In the genomic region with DNA sequence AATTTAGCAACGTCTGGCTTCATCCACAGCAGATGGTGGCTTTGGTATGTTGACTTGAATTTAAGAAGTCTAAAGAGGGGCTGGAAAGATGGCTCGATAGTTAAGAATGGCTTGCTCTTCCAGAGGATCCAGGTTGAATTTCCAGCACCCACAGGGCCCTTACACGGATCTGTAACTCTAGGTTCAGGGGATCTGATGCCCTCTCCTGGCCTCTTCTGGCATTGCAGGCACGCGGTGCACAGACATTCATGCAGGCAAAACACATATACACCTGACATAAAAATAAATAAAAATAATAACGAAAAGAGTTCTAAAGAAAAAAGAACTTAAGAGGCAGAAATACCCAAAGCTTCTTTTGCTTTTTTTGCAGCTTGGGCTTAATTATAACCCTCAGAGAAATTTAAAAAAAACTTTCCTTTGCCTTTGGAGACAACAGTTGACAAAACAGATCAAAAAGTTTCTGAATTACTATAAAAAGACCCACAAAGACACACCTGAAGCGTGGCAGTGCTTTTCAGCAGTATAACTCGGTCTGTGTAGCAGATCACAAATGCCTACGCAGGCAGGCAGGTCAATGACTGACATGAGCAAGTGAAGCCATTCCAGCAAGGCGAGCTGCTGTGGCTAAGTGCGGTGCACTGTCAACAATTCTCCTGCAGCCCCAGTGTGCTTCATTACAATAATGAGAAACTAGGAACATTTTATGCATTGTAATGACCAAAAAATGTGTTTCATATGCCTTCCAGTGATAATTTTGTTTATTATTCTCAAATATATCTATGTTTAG, we compare ENCODE assay signal across 14 mouse cellular contexts.
DNase-seq lines count a peak whose midpoint lies in the region; ATAC-seq and TF ChIP-seq lines count a peak whose summit lies in the region.
"Had no signal": no experiment of that assay in that cellular context is flagged by ENCODE, and none has a peak within 500 bp of the region (broad histone marks: within the 10 kb centered on the region; RNA-seq: fewer than 3 reads in every experiment).

No protein-coding gene starts in this region.

- no peaks in the 10 kb centered on the region for H3K79me2 ChIP-seq in MEL (ENCODE audit: control insufficient read depth, insufficient read depth, low read length, poor library complexity)

- H3K9me3 ChIP-seq in lung, embryonic 14.5 days (ENCODE audit: low read depth, low read length) = no peaks in the 10 kb centered on the region
- H3K9me3 ChIP-seq in MEL (replicated peaks; ENCODE audit: insufficient read depth, low read length) = no peaks in the 10 kb centered on the region
- H3K9me3 ChIP-seq in liver, embryonic 15.5 days (replicated peaks) = no peaks in the 10 kb centered on the region
- H3K9me3 ChIP-seq: embryonic facial prominence, embryonic 13.5 days; limb, embryonic 15.5 days; midbrain, embryonic 15.5 days had no signal

- no peak overlapping the region for H3K4me2 ChIP-seq in lung, embryonic 14.5 days
- H3K4me2 ChIP-seq in liver, embryonic 15.5 days = no peak overlapping the region
- H3K4me2 ChIP-seq: embryonic facial prominence, embryonic 13.5 days; limb, embryonic 15.5 days; midbrain, embryonic 15.5 days had no signal

- TF ChIP-seq RAD21 in MEL (IDR thresholded peaks at IDR 0.05; ENCODE audit: low read depth, low read length) = peak; percentile 35

- 0 out of 2 replicates have a peak, but pooled peaks cover 3% of the 10 kb centered on the region for H3K4me1 ChIP-seq in lung, embryonic 14.5 days (ENCODE audit: insufficient read depth)
- H3K4me1 ChIP-seq in MEL (ENCODE audit: control insufficient read depth in 1 of 2, insufficient read depth in 2 of 2, low read length in 2 of 2) = peaks cover 17 to 39% of the 10 kb centered on the region in 2 experiments
- H3K4me1 ChIP-seq in liver, embryonic 15.5 days (replicated peaks) = peaks cover 79% of the 10 kb centered on the region
- H3K4me1 ChIP-seq: limb, embryonic 15.5 days; midbrain, embryonic 15.5 days had no signal

- TF ChIP-seq POLR2A in MEL (IDR thresholded peaks at IDR 0.05; ENCODE audit: control insufficient read depth in 1 of 2, insufficient read depth in 1 of 2, low read depth in 1 of 2, low read length in 2 of 2, poor library complexity in 1 of 2) = no peak

- no peak for ATAC-seq in lung, embryonic 14.5 days (ENCODE audit: insufficient read depth)
- ATAC-seq in liver, embryonic 15.5 days (ENCODE audit: insufficient read depth) = no peak
- ATAC-seq: midbrain, embryonic 15.5 days had no signal

- no peak overlapping the region for H3K4me3 ChIP-seq in gastrocnemius, adult 2 months
- no peak overlapping the region for H3K4me3 ChIP-seq in lung, embryonic 14.5 days (ENCODE audit: low read depth, low read length)
- no peak overlapping the region for H3K4me3 ChIP-seq in MEL (ENCODE audit: control insufficient read depth in 1 of 2, insufficient read depth in 1 of 2, low read depth in 2 of 2, low read length in 2 of 2)
- no peak overlapping the region for H3K4me3 ChIP-seq in liver, embryonic 15.5 days (replicated peaks)
- H3K4me3 ChIP-seq: embryonic facial prominence, embryonic 13.5 days; limb, embryonic 15.5 days; midbrain, embryonic 15.5 days had no signal

- no peaks in the 10 kb centered on the region for H3K27me3 ChIP-seq in lung, embryonic 14.5 days (ENCODE audit: insufficient read depth, low read length)
- H3K27me3 ChIP-seq in MEL (ENCODE audit: control insufficient read depth in 1 of 2, insufficient read depth in 2 of 2, low read length in 2 of 2) = no peaks in the 10 kb centered on the region
- H3K27me3 ChIP-seq in liver, embryonic 15.5 days = no peaks in the 10 kb centered on the region
- H3K27me3 ChIP-seq: embryonic facial prominence, embryonic 13.5 days; limb, embryonic 15.5 days; midbrain, embryonic 15.5 days had no signal

- intact Hi-C loops in gastrocnemius, adult 2 months (cut with DNase I) = no loop called here

- WGBS in lung, embryonic 14.5 days = 83% methylated on average over 11 of the region's 11 CpGs
- 76% methylated on average over 11 of the region's 11 CpGs for WGBS in liver, embryonic 15.5 days (ENCODE audit: insufficient replicate concordance)

- TF ChIP-seq EP300 in MEL (IDR thresholded peaks at IDR 0.05; ENCODE audit: low read depth in 1 of 2, low read length in 2 of 2) = no peak

- no peak overlapping the region for H3K9ac ChIP-seq in lung, embryonic 14.5 days
- H3K9ac ChIP-seq in MEL (ENCODE audit: control insufficient read depth, low read depth, low read length, poor library complexity, severe bottlenecking) = no peak overlapping the region
- H3K9ac ChIP-seq in liver, embryonic 15.5 days = no peak overlapping the region
- H3K9ac ChIP-seq: embryonic facial prominence, embryonic 13.5 days; limb, embryonic 15.5 days; midbrain, embryonic 15.5 days had no signal

- peak; percentile 42 for TF ChIP-seq CTCF in gastrocnemius, adult 2 months (IDR thresholded peaks at IDR 0.05)
- TF ChIP-seq CTCF in lung, embryonic 14.5 days (IDR thresholded peaks at IDR 0.05; ENCODE audit: low read depth) = peak; percentile 43
- TF ChIP-seq CTCF in MEL (IDR thresholded peaks at IDR 0.05 in 2 of 3, conservative IDR thresholded peaks at IDR 0.05 in 1 of 3; ENCODE audit: control insufficient read depth in 1 of 3, insufficient read depth in 1 of 3, low read depth in 2 of 3, low read length in 3 of 3, poor library complexity in 1 of 3, severe bottlenecking in 1 of 3) = peak; percentile 47 to 60 (median 49)

- no peak for DNase-seq in gastrocnemius, adult 2 months
- no peak for DNase-seq in gastrocnemius, adult 18-20 months (ENCODE audit: low spot score)
- no peak for DNase-seq in lung, embryonic 14.5 days
- no peak for DNase-seq in lung, postnatal 4 days
- DNase-seq in MEL (ENCODE audit: low read depth, low spot score) = peak; percentile 32
- DNase-seq in right cerebral cortex, postnatal 25 days = no peak
- no peak for DNase-seq in adrenal gland, postnatal 10 days
- DNase-seq: adrenal gland, adult 2 months; cerebellum, adult 2 months; kidney, postnatal 4 days had no signal

- H3K36me3 ChIP-seq in lung, embryonic 14.5 days (ENCODE audit: insufficient read depth) = no peaks in the 10 kb centered on the region
- peaks cover 0 to 35% of the 10 kb centered on the region in 2 experiments; a peak in 2 of 4 replicates for H3K36me3 ChIP-seq in MEL (ENCODE audit: control insufficient read depth in 1 of 2, insufficient read depth in 2 of 2, low read length in 2 of 2)
- H3K36me3 ChIP-seq in liver, embryonic 15.5 days (replicated peaks) = no peaks in the 10 kb centered on the region
- H3K36me3 ChIP-seq: embryonic facial prominence, embryonic 13.5 days; limb, embryonic 15.5 days; midbrain, embryonic 15.5 days had no signal

- H3K27ac ChIP-seq in gastrocnemius, adult 2 months = no peak overlapping the region
- H3K27ac ChIP-seq in lung, embryonic 14.5 days (ENCODE audit: low read depth) = no peak overlapping the region
- no peak overlapping the region for H3K27ac ChIP-seq in MEL (ENCODE audit: control insufficient read depth, low read depth, low read length)
- peak overlapping the region; percentile 98 for H3K27ac ChIP-seq in liver, embryonic 15.5 days (replicated peaks)
- H3K27ac ChIP-seq: embryonic facial prominence, embryonic 13.5 days; limb, embryonic 15.5 days; midbrain, embryonic 15.5 days had no signal

TF ChIP-seq in MEL, 35 proteins besides CTCF, POLR2A, EP300 and RAD21:
- TF ChIP-seq GATA1 (IDR thresholded peaks at IDR 0.05; ENCODE audit: low read depth, low read length) = no peak
- no peak for TF ChIP-seq MXI1 (IDR thresholded peaks at IDR 0.05; ENCODE audit: low read depth, low read length)
- no peak for TF ChIP-seq USF2 (IDR thresholded peaks at IDR 0.05; ENCODE audit: borderline replicate concordance in 1 of 2, insufficient read depth in 1 of 2, low read depth in 1 of 2, low read length in 2 of 2)
- peak; percentile 46 for TF ChIP-seq SMC3 (IDR thresholded peaks at IDR 0.05; ENCODE audit: low read depth, low read length)
- no peak for TF ChIP-seq ELF1 (IDR thresholded peaks at IDR 0.05; ENCODE audit: low read depth, low read length)
- TF ChIP-seq NELFE (IDR thresholded peaks at IDR 0.05; ENCODE audit: low read depth, low read length) = no peak
